Mouse (Mus musculus) ES-Bruce4 (cell line): ENCODE measurements around the gene Gjb5. TPM values are rescaled to one million over a fixed set of nuclear protein-coding genes. Genes with fewer than 3 reads are reported as not detected.
A peak's percentile ranks its signal among the peaks of the same experiment; 100 is the strongest.

Experiments used
- H3K27ac ChIP-seq: 2 replicates; pipeline ENCODE4 v1.5.1; 2012; ENCODE audit warnings: low read length, inconsistent platforms; ENCODE audit not compliant: insufficient read depth
- H3K27me3 ChIP-seq: 2 replicates; pipeline ENCODE4 v1.6.1; 2012; ENCODE audit warnings: mild to moderate bottlenecking, low read length, inconsistent platforms; ENCODE audit not compliant: control insufficient read depth, poor library complexity, insufficient read depth, severe bottlenecking
- H3K36me3 ChIP-seq: 2 replicates; pipeline ENCODE4 v1.6.1; 2012; ENCODE audit warnings: inconsistent platforms, mild to moderate bottlenecking, low read length, moderate library complexity; ENCODE audit not compliant: control insufficient read depth, poor library complexity, insufficient read depth, severe bottlenecking
- H3K4me1 ChIP-seq: one replicate; pipeline ENCODE4 v1.8.1; 2011; ENCODE audit warnings: low read length; ENCODE audit not compliant: control insufficient read depth, insufficient read depth
- H3K4me3 ChIP-seq: 2 replicates; pipeline ENCODE4 v1.5.1; 2011; ENCODE audit warnings: low read depth, mild to moderate bottlenecking, low read length
- H3K9ac ChIP-seq: 2 replicates; pipeline ENCODE4 v1.6.1; 2012; ENCODE audit warnings: low read depth, mild to moderate bottlenecking, inconsistent platforms; ENCODE audit not compliant: poor library complexity, severe bottlenecking
- H3K9me3 ChIP-seq: replicated peaks from 2 replicates; pipeline ENCODE4 v1.6.1; 2012; ENCODE audit warnings: mild to moderate bottlenecking, low read length, inconsistent platforms; ENCODE audit not compliant: control insufficient read depth, poor library complexity, insufficient read depth, severe bottlenecking
- CTCF ChIP-seq: IDR thresholded peaks from one replicate; pipeline ENCODE4 v1.8.1; 2011; ENCODE audit warnings: low read depth, low read length
- EP300 ChIP-seq: IDR thresholded peaks from 2 replicates; pipeline ENCODE4 v1.6.1; 2011; ENCODE audit warnings: low read depth, low read length; ENCODE audit not compliant: insufficient read depth
- POLR2A ChIP-seq: IDR thresholded peaks from one replicate; pipeline ENCODE4 v1.8.1; 2011; ENCODE audit warnings: low read length; ENCODE audit not compliant: insufficient read depth
- polyA plus RNA-seq: library from polyadenylated mRNA; stranded (reverse); fragments of >200 nt; gene quantifications from 2 replicates; pipeline ENCODE4 v1.2.4, GENCODE M21; 2011; ENCODE audit warnings: low read depth; ENCODE audit not compliant: missing spikeins, insufficient read depth, insufficient read length

The Gjb5 gene
- polyA plus RNA-seq, 1 experiment, result 15.9 TPM

- TF ChIP-seq CTCF (peak; percentile 97), POLR2A (no peak), EP300 (no peak)
- H3K9me3 ChIP-seq, result no peaks in the 10 kb centered on the region
These were observed 10.5 kb upstream of the Gjb5 start for GRCm38 (mm10) chr4:127368379-127368973.

GRCm38 (mm10) chr4:127365834-127366233 lies 7.9 kb upstream of the Gjb5 start:
- Histone ChIP-seq H3K4me3 (no peak overlapping the region), H3K4me1 (peaks cover 16% of the 10 kb centered on the region), H3K27ac (peak overlapping the region; percentile 82), H3K27me3 (no peaks in the 10 kb centered on the region), H3K9ac (peak overlapping the region; percentile 52; the same call in 1 of the 2 replicates), H3K9me3 (no peaks in the 10 kb centered on the region), H3K36me3 (no peaks in the 10 kb centered on the region)
- TF ChIP-seq CTCF (no peak), EP300 (no peak), POLR2A (no peak)

More at GRCm38 (mm10) chr4:127368379-127368973, 10.5 kb upstream of the Gjb5 start:
- peak overlapping the region; percentile 4; the same call in 1 of the 2 replicates for H3K9ac ChIP-seq
- peaks cover 13% of the 10 kb centered on the region for H3K4me1 ChIP-seq
- no peak overlapping the region for H3K27ac ChIP-seq
- no peaks in the 10 kb centered on the region for H3K27me3 ChIP-seq
- H3K4me3 ChIP-seq, result peak overlapping the region; percentile 9; the same call in 1 of the 2 replicates
- no peaks in the 10 kb centered on the region for H3K36me3 ChIP-seq

GRCm38 (mm10) chr4:127365433-127365832 lies 7.5 kb upstream of the Gjb5 start:
- Histone ChIP-seq H3K4me3 (peak overlapping the region; percentile 49), H3K27ac (peak overlapping the region; percentile 82), H3K9me3 (no peaks in the 10 kb centered on the region), H3K4me1 (peaks cover 16% of the 10 kb centered on the region), H3K27me3 (no peaks in the 10 kb centered on the region), H3K36me3 (no peaks in the 10 kb centered on the region), H3K9ac (0 out of 2 replicates have a peak overlapping the region, but pooled peaks have one; percentile 52)
- TF ChIP-seq CTCF (no peak), POLR2A (no peak), EP300 (peak; percentile 100)

GRCm38 (mm10) chr4:127364431-127364830 lies 6.5 kb upstream of the Gjb5 start:
- no peaks in the 10 kb centered on the region for H3K9me3 ChIP-seq
- H3K36me3 ChIP-seq, result no peaks in the 10 kb centered on the region
- peak overlapping the region; percentile 4; the same call in 1 of the 2 replicates for H3K9ac ChIP-seq
- H3K27me3 ChIP-seq, result no peaks in the 10 kb centered on the region
- peak overlapping the region; percentile 66 for H3K27ac ChIP-seq
- no peak overlapping the region; the same call in 1 of the 2 replicates for H3K4me3 ChIP-seq
- peak; percentile 85 for TF ChIP-seq EP300
- no peak for TF ChIP-seq CTCF
- H3K4me1 ChIP-seq, result peaks cover 23% of the 10 kb centered on the region

- Histone ChIP-seq H3K27ac (0 out of 2 replicates have a peak overlapping the region, but pooled peaks have one; percentile 6), H3K4me3 (no peak overlapping the region), H3K4me1 (peaks cover 27% of the 10 kb centered on the region), H3K36me3 (no peaks in the 10 kb centered on the region), H3K9ac (no peak overlapping the region), H3K9me3 (no peaks in the 10 kb centered on the region), H3K27me3 (no peaks in the 10 kb centered on the region)
- TF ChIP-seq CTCF (peak; percentile 73), EP300 (no peak)
These were observed 5.3 kb upstream of the Gjb5 start for GRCm38 (mm10) chr4:127363331-127363730.

- Histone ChIP-seq H3K27ac (no peak overlapping the region), H3K4me3 (no peak overlapping the region), H3K36me3 (no peaks in the 10 kb centered on the region), H3K27me3 (no peaks in the 10 kb centered on the region), H3K9ac (no peak overlapping the region), H3K4me1 (peaks cover 27% of the 10 kb centered on the region), H3K9me3 (no peaks in the 10 kb centered on the region)
- TF ChIP-seq EP300 (no peak), POLR2A (no peak), CTCF (no peak)
These were observed 4.5 kb upstream of the Gjb5 start for GRCm38 (mm10) chr4:127362520-127362919.
